Mouse (Mus musculus) monocyte, adult 5-6 weeks (primary cell): ENCODE data around the gene Abhd16a. TPM values are rescaled to one million over a fixed set of nuclear protein-coding genes. Genes with fewer than 3 reads are reported as not detected.

ENCODE experiments used
- ATAC-seq: fragments of 153-309, 156-312 bp; replicated peaks from 2 replicates; pipeline ENCODE4 v1.8.0; 2017; ENCODE audit warnings: mild to moderate bottlenecking; ENCODE audit not compliant: low TSS enrichment, insufficient number of reproducible peaks, severe bottlenecking, poor library complexity, low FRiP score
- total RNA-seq: library from RNA; stranded (forward); fragments of 200-1000, 200-491, 200-594 nt; gene quantifications from 3 replicates; pipeline ENCODE4 v1.2.3, GENCODE M21; 2017

Abhd16a gene
- total RNA-seq, 1 experiment from 2014 or later, result 24.3 TPM

GRCm38 (mm10) chr17:35058316-35058715 lies 30.7 kb upstream of the Abhd16a start:
- ATAC-seq, result no peak

GRCm38 (mm10) chr17:35058911-35059892 lies 29.9 kb upstream of the Abhd16a start, which contains the start of gene Ddah2:
Gene Ddah2, plus strand, starts transcription at chr17:35059035.
- peak; percentile 86 for ATAC-seq

GRCm38 (mm10) chr17:35060071-35060470 lies 29.0 kb upstream of the Abhd16a start:
- ATAC-seq, result no peak

GRCm38 (mm10) chr17:35060737-35061297 lies 28.2 kb upstream of the Abhd16a start:
- no peak for ATAC-seq

- no peak for ATAC-seq
These were observed 27.8 kb upstream of the Abhd16a start for GRCm38 (mm10) chr17:35061299-35061698.

GRCm38 (mm10) chr17:35063466-35063865 lies 25.6 kb upstream of the Abhd16a start:
- ATAC-seq, result no peak

- ATAC-seq, result no peak
These were observed 24.6 kb upstream of the Abhd16a start for GRCm38 (mm10) chr17:35064378-35064877.

GRCm38 (mm10) chr17:35064951-35065947 lies 23.8 kb upstream of the Abhd16a start, which contains the start of gene Ly6g6c:
Gene Ly6g6c, plus strand, starts transcription at chr17:35065388.
- peak; percentile 59 for ATAC-seq

- ATAC-seq, result no peak
These were observed 23.0 kb upstream of the Abhd16a start, which contains the start of gene Mpig6b for GRCm38 (mm10) chr17:35066084-35066483. Gene Mpig6b, minus strand, starts transcription at chr17:35066184.

GRCm38 (mm10) chr17:35068213-35068914 lies 20.7 kb upstream of the Abhd16a start:
- no peak for ATAC-seq

- no peak for ATAC-seq
These were observed 18.4 kb upstream of the Abhd16a start for GRCm38 (mm10) chr17:35070556-35071229.

- ATAC-seq, result no peak
These were observed 17.6 kb upstream of the Abhd16a start for GRCm38 (mm10) chr17:35071454-35071853.

GRCm38 (mm10) chr17:35074097-35074496 lies 15.0 kb upstream of the Abhd16a start:
- no peak for ATAC-seq

- no peak for ATAC-seq
These were observed 12.4 kb upstream of the Abhd16a start, which contains the start of gene Ly6g6e for GRCm38 (mm10) chr17:35076507-35077176. Gene Ly6g6e, plus strand, starts transcription at chr17:35076902.

GRCm38 (mm10) chr17:35077285-35077684 lies 11.8 kb upstream of the Abhd16a start:
- ATAC-seq, result no peak

GRCm38 (mm10) chr17:35077786-35078233 lies 11.3 kb upstream of the Abhd16a start, which contains the start of gene Ly6g6d:
Gene Ly6g6d, minus strand, starts transcription at chr17:35078065.
- peak; percentile 83 for ATAC-seq

- no peak for ATAC-seq
These were observed 9.3 kb upstream of the Abhd16a start for GRCm38 (mm10) chr17:35079778-35080177.
